Mouse (Mus musculus) Muller cell, postnatal 12 days (primary cell): ENCODE data around the gene Gm47791.
A peak's percentile ranks its signal among the peaks of the same experiment; 100 is the strongest.

Experiments
- DNase-seq: peaks from one replicate; pipeline ENCODE4 v3.0.0-alpha.2; 2015; ENCODE audit errors: inconsistent ontology term

Gene Gm47791

GRCm38 (mm10) chr1:82724339-82725025 lies 46.6 kb downstream of the Gm47791 start, which contains the start of gene Mff:
Mff (plus strand) TSS chr1:82724890.
- peak; percentile 94 for DNase-seq
